Mouse (Mus musculus) intestine, postnatal 0 days (tissue): ENCODE measurements around the gene Rnf113a2. TPM values are rescaled to one million over a fixed set of nuclear protein-coding genes. Genes with fewer than 3 reads are reported as not detected.
A peak's percentile ranks its signal among the peaks of the same experiment; 100 is the strongest.

ENCODE experiments used
- ATAC-seq: fragments of 200-750 bp; cut with Nextera tagmentation; 2 replicates; pipeline ENCODE4 v1.8.0; 2017; ENCODE audit warnings: mild to moderate bottlenecking, moderate TSS enrichment, moderate library complexity
- H3K27ac ChIP-seq: fragments of 300-500 bp; sonication (generic); 2 replicates; pipeline ENCODE4 v1.5.1; 2014; ENCODE audit warnings: mild to moderate bottlenecking, low read depth, low read length, moderate library complexity
- H3K27me3 ChIP-seq: fragments of 300-500 bp; sonication (generic); replicated peaks from 2 replicates; pipeline ENCODE4 v1.6.1; 2014; ENCODE audit warnings: low read length, mixed read lengths; ENCODE audit not compliant: control insufficient read depth, insufficient read depth
- H3K36me3 ChIP-seq: fragments of 300-500 bp; sonication (generic); 2 replicates; pipeline ENCODE4 v1.6.1; 2014; ENCODE audit warnings: mild to moderate bottlenecking, moderate library complexity; ENCODE audit not compliant: control insufficient read depth, insufficient read depth
- H3K4me1 ChIP-seq: fragments of 300-500 bp; sonication (generic); replicated peaks from 2 replicates; pipeline ENCODE4 v1.6.1; 2014; ENCODE audit warnings: antibody characterized with exemption, low read length, mixed read lengths; ENCODE audit not compliant: control insufficient read depth, insufficient read depth
- H3K4me2 ChIP-seq: fragments of 300-500 bp; sonication (generic); replicated peaks from 2 replicates; pipeline ENCODE4 v1.6.1; 2014; ENCODE audit warnings: low read depth, mild to moderate bottlenecking, moderate library complexity
- H3K4me3 ChIP-seq: fragments of 300-500 bp; sonication (generic); 2 replicates; pipeline ENCODE4 v1.5.1; 2014; ENCODE audit warnings: low read depth, low read length
- H3K9ac ChIP-seq: fragments of 300-500 bp; sonication (generic); 2 replicates; pipeline ENCODE4 v1.6.1; 2014; ENCODE audit warnings: mild to moderate bottlenecking, low read depth, low read length
- H3K9me3 ChIP-seq: fragments of 300-500 bp; sonication (generic); 2 replicates; pipeline ENCODE4 v1.6.1; 2016; ENCODE audit warnings: mixed run types; ENCODE audit not compliant: control insufficient read depth
- CTCF ChIP-seq: sonication (generic); IDR thresholded peaks from 2 replicates; pipeline ENCODE4 v1.5.1; 2016; ENCODE audit warnings: low read depth, mild to moderate bottlenecking, control low read depth, antibody characterized with exemption, moderate library complexity
- WGBS: fragments of 180-500 bp; shearing (Covaris S2); extraction: QIAGEN DNeasy Blood & Tissue Kit; methylation state at CpG from one replicate; pipeline ENCODE4 v1.1.7; 2014; 5-methylcytosine and 5-hydroxymethylcytosine counted together
- polyA plus RNA-seq: library from polyadenylated mRNA; unstranded; fragments of >200 nt; fragmentation: Nextera tagmentation; extraction: Ambion mirVana; gene quantifications from 2 replicates; pipeline ENCODE4 v1.2.1, GENCODE M21; 2015

The Rnf113a2 gene
- polyA plus RNA-seq, 1 experiment from 2014 or later = 17.4 TPM

DNA sequence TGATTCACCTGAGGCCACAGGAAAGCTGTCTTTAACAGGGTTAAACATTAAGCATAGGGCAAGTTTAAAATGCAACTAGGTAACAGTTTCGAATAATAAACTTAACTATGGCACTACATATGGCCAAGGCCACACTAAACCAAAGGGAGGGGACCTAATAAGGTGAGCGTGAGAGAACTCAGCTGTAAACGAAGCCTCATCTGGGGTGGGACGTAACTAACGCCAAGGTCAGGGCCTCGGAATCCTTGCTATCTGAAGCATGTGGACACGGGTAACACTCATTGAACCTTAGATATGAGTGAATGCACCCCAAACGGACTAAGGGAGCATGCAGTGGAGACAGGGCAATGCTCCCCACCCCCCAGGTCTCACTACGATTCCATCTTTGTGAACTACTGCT, 14.1 kb upstream of the Rnf113a2 start:
- peak overlapping the region; percentile 42 for H3K27ac ChIP-seq
- H3K4me2 ChIP-seq = peak overlapping the region; percentile 35
- TF ChIP-seq CTCF = no peak
- no peaks in the 10 kb centered on the region for H3K9me3 ChIP-seq
- WGBS = 39% methylated on average over 9 of the region's 9 CpGs
- H3K9ac ChIP-seq = no peak overlapping the region
- no peaks in the 10 kb centered on the region for H3K27me3 ChIP-seq
- no peaks in the 10 kb centered on the region for H3K36me3 ChIP-seq
- no peaks in the 10 kb centered on the region for H3K4me1 ChIP-seq
- H3K4me3 ChIP-seq = no peak overlapping the region
- peak; percentile 20; the same call in 1 of the 2 replicates for ATAC-seq

DNA sequence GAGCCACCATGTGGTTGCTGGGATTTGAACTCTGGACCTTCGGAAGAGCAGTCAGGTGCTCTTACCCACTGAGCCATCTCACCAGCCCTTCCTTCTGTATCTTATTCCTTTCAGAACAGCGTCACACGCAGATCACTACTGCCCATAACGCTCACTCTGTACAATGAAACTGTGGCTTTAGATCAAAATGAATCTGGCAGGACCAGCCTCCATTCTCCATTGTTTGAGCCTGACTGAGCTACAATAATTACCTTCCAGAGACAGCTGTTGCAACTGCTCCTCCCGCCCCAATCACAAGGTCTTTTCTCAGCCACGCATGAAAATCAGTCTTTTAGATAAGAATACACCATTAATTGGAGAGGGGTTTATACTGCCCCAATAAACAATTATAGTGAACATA, 12.5 kb upstream of the Rnf113a2 start:
- no peaks in the 10 kb centered on the region for H3K36me3 ChIP-seq
- no peak for ATAC-seq
- H3K4me1 ChIP-seq = no peaks in the 10 kb centered on the region
- H3K27ac ChIP-seq = no peak overlapping the region
- WGBS = 62% methylated on average over 6 of the region's 6 CpGs
- no peaks in the 10 kb centered on the region for H3K9me3 ChIP-seq
- H3K9ac ChIP-seq = no peak overlapping the region
- H3K4me2 ChIP-seq = no peak overlapping the region
- TF ChIP-seq CTCF = no peak
- H3K27me3 ChIP-seq = no peaks in the 10 kb centered on the region
- no peak overlapping the region for H3K4me3 ChIP-seq

DNA sequence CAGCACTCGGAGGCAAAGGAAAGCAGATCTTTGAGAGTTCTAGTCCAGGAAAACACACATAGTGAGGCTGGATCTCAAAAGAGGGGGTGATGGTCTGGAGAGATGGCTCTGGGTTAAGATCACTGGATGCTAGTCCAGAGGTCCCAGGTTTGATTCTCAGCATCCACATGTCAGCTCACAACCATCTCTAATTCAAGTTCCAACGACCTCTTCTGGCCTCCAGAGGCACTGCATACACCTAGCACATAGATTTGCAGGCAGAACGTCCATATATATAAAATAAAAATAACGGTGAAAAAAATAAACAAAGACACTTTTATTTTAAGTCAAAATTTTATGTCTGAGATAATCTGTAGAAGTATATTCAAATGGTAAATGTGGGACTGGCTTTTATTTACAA, 9.7 kb upstream of the Rnf113a2 start:
- ATAC-seq = no peak
- Histone ChIP-seq H3K4me1 (no peaks in the 10 kb centered on the region), H3K9me3 (no peaks in the 10 kb centered on the region), H3K27ac (no peak overlapping the region), H3K36me3 (no peaks in the 10 kb centered on the region), H3K4me3 (no peak overlapping the region), H3K4me2 (no peak overlapping the region; the same call in 1 of the 2 replicates), H3K27me3 (no peaks in the 10 kb centered on the region), H3K9ac (no peak overlapping the region)
- TF ChIP-seq CTCF = peak; percentile 39
- 61% methylated on average over 4 of the region's 4 CpGs for WGBS

DNA sequence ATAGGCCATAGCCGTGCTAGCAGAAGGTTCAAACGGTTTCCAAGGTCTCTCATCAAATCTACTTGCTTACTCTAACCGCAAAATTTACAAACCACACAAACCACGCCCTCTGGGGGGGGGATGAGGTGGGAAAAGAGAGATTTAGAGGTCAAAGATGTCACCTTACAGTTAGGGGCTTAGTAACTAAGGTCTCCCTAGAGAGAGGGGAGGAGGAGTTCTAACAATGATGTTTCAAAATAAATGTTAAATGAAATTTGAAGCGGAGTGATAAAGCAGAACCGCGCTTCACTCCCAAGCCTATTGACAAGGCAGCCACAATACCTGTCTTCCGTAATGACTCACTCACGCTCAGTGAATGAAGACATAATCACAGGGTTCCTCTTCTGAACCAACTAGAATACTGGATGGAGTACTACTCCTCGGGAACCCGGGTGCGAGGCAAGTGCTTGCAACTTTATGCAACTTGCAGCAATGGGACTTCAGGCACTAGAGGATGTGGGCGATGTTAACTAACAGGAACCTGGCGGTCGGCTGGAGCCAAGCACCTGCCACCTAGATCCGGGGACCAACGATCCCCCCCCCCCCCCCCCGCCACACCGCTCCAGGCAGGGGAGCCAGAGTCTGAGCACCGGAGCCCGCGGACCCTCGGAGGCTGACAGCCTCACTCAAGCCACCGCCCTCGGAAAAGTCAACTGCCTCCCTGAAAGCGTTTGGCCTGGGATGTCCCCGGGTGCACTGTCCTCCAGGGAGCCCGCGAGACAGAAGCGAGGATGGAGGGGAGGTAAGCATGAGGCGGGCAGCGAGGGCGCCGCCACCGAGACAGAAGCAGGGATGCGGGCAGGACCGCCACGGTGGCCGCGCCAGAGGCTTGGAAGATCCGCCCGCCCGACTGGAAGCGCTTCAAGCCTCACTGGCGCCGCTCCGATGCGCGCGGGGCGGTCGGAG, 8.8 kb upstream of the Rnf113a2 start:
- H3K36me3 ChIP-seq = no peaks in the 10 kb centered on the region
- WGBS = under 1% methylated on average over 52 of the region's 52 CpGs
- H3K9ac ChIP-seq = peak overlapping the region; percentile 75
- peak overlapping the region; percentile 95 for H3K4me2 ChIP-seq
- H3K9me3 ChIP-seq = no peaks in the 10 kb centered on the region
- H3K4me3 ChIP-seq = peak overlapping the region; percentile 79
- no peaks in the 10 kb centered on the region for H3K27me3 ChIP-seq
- no peak; the same call in 1 of the 2 replicates for TF ChIP-seq CTCF
- peak; percentile 46 for ATAC-seq
- no peaks in the 10 kb centered on the region for H3K4me1 ChIP-seq
- H3K27ac ChIP-seq = peak overlapping the region; percentile 85

DNA sequence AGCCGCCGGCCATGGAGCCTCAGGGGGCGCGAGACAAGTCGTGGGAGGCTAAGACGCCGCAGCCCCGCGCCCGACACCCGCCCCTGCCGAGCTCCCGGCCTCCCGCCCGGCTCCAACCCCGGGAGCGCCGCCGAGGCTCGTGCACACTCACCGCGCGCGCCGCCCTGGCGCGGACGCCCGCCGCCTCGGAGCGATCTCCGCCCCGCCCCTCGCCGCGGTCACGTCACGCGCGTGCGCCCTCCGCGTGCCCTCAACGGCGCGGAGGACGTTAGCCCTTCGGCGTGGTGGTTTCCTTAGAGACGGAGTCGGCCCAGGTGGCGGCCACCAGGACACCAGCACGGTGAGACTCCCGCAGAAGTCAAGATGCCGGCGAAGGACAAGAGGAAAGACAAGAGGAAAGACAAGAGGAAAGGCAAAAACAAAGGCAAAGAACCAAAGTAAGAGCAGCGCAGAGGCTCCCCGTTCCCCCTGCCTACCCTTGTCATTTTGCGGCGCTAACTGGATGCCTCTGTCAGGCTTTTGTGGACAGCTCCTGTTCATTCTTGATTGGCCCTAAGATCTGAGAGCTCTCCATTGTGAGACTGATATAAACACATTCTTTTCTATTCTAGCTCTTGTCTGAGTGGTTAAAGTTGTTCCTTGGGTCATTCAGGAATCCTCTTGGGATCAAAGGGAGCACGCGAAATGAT, 8.0 kb upstream of the Rnf113a2 start, which contains the start of the genes Entpd5 and Bbof1:
TSS of gene Entpd5 (minus strand) at position 211 of the 689 bp plus-strand sequence.
TSS of gene Bbof1 (plus strand) at position 253 of the 689 bp plus-strand sequence.
- 2% methylated on average over 63 of the region's 63 CpGs for WGBS
- no peak; the same call in 1 of the 2 replicates for TF ChIP-seq CTCF
- H3K36me3 ChIP-seq = no peaks in the 10 kb centered on the region
- no peaks in the 10 kb centered on the region for H3K4me1 ChIP-seq
- H3K4me2 ChIP-seq = peak within 1 kb of the TSS; percentile 95
- no peaks in the 10 kb centered on the region for H3K9me3 ChIP-seq
- peak within 1 kb of the TSS; percentile 79 for H3K4me3 ChIP-seq
- no peaks in the 10 kb centered on the region for H3K27me3 ChIP-seq
- peak; percentile 92 for ATAC-seq
- H3K27ac ChIP-seq = peak within 1 kb of the TSS; percentile 85
- peak within 1 kb of the TSS; percentile 75 for H3K9ac ChIP-seq

DNA sequence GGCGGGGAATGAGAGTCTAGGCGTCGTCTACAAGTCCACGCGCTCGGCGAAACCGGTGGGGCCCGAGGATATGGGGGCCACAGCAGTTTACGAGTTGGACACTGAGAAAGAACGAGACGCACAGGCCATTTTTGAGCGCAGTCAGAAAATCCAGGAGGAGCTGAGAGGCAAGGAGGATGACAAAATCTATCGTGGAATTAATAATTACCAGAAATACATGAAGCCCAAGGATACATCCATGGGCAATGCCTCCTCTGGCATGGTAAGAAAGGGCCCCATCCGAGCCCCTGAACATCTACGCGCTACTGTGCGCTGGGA, 568 bp downstream of the Rnf113a2 start:
- ATAC-seq = no peak
- Histone ChIP-seq H3K9ac (peak overlapping the region; percentile 62), H3K36me3 (no peaks in the 10 kb centered on the region), H3K27me3 (no peaks in the 10 kb centered on the region), H3K9me3 (no peaks in the 10 kb centered on the region), H3K4me1 (no peaks in the 10 kb centered on the region), H3K27ac (no peak overlapping the region; the same call in 1 of the 2 replicates), H3K4me2 (peak overlapping the region; percentile 70), H3K4me3 (peak overlapping the region; percentile 58)
- no peak for TF ChIP-seq CTCF
- 35% methylated on average over 18 of the region's 18 CpGs for WGBS
